Mouse (Mus musculus) CD4-positive, CD25-positive, alpha-beta regulatory T cell, adult 2 months (primary cell): ENCODE results near the gene Ddr1.
"Not testable (repeated sequence)": the region's sequence is repeated elsewhere in the genome, so short reads cannot be mapped to it uniquely, and the experiment has no call there.

ENCODE experiments used
- DNase-seq: peaks from one replicate; pipeline ENCODE4 v3.0.0-alpha.2; 2012; ENCODE audit warnings: low read depth, low spot score

Gene Ddr1

GRCm38 (mm10) chr17:35704621-35705464, at the start of gene Ddr1:
Ddr1 (minus strand) TSS chr17:35704621.
- peak; percentile 76 for DNase-seq

GRCm38 (mm10) chr17:35753668-35754067, 49.2 kb upstream of the Ddr1 start:
- no peak for DNase-seq

GRCm38 (mm10) chr17:35752221-35752811, 47.9 kb upstream of the Ddr1 start:
- DNase-seq: no peak

- DNase-seq: no peak
Observed at GRCm38 (mm10) chr17:35749685-35750084, 45.3 kb upstream of the Ddr1 start.

GRCm38 (mm10) chr17:35744361-35744760, 39.9 kb upstream of the Ddr1 start:
- no peak for DNase-seq

DNA sequence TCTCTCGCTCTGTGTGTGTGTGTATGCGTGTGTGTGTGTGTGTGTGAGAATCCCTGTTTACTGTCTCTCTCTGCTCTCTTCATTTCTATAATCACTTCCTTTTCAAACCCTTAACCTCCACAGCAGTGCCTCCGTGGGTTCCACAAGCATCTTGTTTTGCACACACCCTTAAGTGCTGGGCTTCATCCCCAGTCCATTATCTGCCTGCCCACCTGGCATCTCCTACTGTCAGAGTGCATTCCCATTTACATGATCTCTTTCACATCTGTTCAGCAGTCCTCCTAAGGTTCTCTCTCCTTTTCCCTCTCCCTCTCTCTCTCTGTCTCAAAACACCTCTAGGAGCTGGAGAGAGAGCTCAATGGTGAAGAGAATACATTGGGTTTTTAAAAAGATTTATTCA, 38.5 kb upstream of the Ddr1 start:
- no peak for DNase-seq

- DNase-seq: peak; percentile 67
Observed at GRCm38 (mm10) chr17:35741589-35742226, 37.3 kb upstream of the Ddr1 start.

- no peak for DNase-seq
Observed at GRCm38 (mm10) chr17:35740276-35740880, 36.0 kb upstream of the Ddr1 start.

DNA sequence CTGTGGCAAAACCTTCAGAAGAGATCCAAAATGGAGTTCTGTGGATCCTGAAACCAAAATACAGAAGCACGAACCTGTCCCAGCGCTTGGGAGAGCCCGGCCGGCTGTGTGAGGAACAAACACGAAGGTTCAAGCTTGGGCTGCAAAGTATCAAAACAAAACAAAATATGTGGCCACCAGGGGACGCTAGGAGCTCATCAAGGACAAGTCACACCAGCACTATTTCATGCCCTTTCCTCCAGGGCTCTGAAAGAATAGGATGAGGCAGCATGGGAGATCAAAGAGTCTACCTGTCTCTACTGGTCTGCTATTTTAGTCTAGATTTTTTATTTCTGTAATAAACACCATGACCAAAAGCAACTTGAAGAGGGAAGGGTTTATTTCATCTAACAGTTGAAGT, 35.3 kb upstream of the Ddr1 start:
- DNase-seq: peak; percentile 92

GRCm38 (mm10) chr17:35737743-35738142, 33.3 kb upstream of the Ddr1 start:
- peak; percentile 93 for DNase-seq

DNA sequence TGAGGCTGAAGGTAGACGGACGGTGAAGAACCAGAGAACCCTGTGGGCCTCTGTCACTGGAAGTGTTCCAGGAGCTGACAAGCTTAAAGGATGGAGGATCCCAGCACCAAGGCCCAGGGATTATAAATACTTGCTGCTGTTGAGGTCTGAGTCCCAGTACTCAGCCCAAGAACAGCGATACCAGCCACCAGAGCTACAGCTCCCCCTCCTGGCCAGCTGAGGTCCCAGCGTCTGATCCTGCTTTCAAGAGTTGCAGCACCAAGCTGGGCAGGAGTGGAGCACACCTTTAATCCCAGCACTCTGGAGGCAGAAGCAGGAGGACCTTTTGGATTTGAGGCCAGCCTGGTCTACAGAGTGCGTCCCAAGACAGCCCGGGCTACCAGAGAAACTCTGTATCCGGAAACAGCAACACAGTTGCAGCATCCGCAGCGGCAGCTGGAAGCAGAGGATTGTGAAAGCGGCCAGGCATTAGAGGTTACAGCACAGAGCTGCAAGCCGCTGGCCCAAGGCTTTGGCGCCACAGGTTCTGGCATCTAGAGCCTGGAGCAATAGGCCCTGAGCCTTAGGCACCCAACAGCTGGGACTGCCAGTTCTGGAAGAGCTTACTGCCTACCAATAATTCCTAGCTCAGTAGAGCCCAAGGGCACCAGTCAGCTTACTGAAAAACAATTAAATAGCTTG, 32.0 kb upstream of the Ddr1 start:
- DNase-seq: peak; percentile 90

DNA sequence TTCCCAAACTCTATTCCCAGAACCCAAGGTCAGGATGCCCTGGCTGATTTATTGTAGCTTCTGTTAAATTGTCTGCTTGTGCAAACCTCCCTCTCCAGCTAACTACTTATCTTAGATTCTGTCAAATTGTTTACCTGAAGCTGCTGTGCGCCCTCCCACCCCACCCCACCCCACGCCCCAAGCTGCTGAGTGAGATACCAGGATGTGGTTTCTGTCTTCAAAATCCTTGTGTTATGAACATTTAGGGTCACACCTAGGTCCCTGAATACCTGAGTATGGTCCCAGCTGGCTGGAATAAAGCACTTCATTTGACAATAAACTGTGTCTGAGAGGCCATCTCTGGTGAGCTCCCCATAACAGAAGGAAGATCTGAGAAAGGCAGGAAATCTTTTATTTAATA, 30.1 kb upstream of the Ddr1 start:
- DNase-seq: peak; percentile 68

DNA sequence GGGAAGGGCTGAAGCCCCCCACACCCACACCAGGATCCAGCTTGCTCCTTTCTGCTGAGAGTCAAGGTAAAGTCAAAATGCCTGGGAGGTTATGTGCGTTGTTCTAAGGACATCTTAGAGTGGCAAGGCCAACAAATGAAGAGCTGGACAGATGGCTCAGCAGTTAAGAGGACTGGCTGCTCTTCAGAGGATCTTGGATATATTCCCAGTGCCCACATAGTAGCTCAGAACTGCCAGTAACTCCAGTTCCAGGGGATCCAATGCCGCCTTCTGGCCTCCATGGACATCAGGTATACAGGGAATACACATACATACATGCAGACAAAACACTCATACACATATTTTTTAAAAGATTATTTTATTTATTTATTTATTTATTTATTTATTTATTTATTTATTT, 29.0 kb upstream of the Ddr1 start:
- no peak for DNase-seq

GRCm38 (mm10) chr17:35731431-35732145, 27.2 kb upstream of the Ddr1 start:
- DNase-seq: no peak

DNA sequence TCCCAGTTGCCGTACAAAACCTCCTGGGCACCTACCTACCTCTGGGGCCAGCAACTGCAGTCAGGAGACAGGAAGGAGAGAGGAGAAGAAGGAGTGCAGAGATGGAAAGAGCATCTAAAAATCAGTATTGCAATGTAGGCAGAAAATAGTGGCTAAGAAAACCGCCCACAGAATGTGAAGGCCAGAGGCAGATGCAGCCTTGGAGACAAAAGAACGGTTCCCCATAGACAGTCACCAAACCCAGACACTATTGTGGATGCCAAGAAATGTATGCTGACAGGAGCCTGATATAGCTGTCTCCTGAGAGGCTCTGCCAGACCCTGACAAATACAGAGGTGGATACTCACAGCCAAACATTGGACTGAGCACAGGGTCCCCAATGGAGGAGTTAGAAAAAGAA, 25.7 kb upstream of the Ddr1 start:
- DNase-seq: not testable (repeated sequence)

DNA sequence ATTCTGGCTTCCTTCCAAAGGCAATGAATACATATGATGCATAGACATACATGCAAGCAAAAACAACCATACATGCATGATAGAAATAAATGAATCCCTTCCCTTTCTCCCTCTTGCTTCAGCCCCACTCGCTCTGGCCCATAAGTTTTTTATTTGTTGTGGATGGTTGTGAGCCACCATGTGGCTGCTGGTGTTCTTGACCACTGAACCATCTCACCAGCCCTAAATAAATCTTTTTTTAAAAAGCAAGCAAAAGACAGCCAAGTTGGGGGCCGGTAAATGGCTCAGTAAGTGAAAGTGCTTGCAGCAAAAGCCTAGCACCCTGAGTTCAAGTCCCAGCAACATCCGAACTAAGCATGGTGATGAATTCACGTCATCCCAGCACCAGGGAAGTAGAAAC, 24.4 kb upstream of the Ddr1 start:
- DNase-seq: no peak

GRCm38 (mm10) chr17:35727471-35728205, 23.2 kb upstream of the Ddr1 start:
- DNase-seq: no peak

DNA sequence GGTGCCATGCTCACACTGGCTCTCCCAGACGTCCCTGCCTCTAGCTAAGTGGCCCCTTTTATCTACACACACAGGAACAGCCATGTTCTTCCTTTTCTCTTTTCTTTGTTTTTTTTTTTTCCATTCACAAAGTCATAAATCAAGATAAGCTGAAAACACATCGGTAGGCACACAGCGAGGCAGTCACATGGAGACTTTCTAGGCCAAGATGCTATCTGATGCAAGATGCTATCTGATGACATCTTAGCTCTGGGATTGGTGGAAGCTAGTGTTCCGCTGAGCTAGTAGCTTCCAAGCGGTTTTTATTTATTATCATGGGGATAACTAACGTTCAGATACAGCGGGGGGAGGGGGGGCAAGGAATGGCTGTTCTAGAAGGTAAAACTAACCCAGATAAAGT, 22.6 kb upstream of the Ddr1 start:
- DNase-seq: peak; percentile 54

- DNase-seq: peak; percentile 91
Observed at GRCm38 (mm10) chr17:35725286-35726232, 21.1 kb upstream of the Ddr1 start.
